Mouse (Mus musculus) heart, adult 2 months (tissue): ENCODE measurements at regions not wholly inside any gene's neighbourhood (a gene's known extent, or its start where the extent isn't known, plus 50 kb on each side); places are given as distances from the start of the nearest gene placed in this dataset.

Source experiments
- CTCF ChIP-seq: fragments of 200-600 bp; IDR thresholded peaks from 2 replicates; pipeline ENCODE4 v1.8.1; 2022; ENCODE audit warnings: antibody characterized with exemption, mild to moderate bottlenecking, moderate library complexity
- POLR2A ChIP-seq: fragments of 200-500 bp; IDR thresholded peaks from 2 replicates; pipeline ENCODE4 v1.6.1; 2011; ENCODE audit warnings: mild to moderate bottlenecking, low read depth, low read length, control low read depth; ENCODE audit not compliant: insufficient read depth

GRCm38 (mm10) chr4:131148042-131148747 lies 204.0 kb downstream of the Matn1 start:
- TF ChIP-seq POLR2A (no peak), CTCF (no peak)
